Mouse (Mus musculus): ENCODE results near the gene Vmp1. TPM values are rescaled to one million over a fixed set of nuclear protein-coding genes. Genes with fewer than 3 reads are reported as not detected.

Vmp1 gene
- polyA plus RNA-seq, 2 experiments: 49.5 to 98.3 TPM

GRCm38 (mm10) chr11:86675520-86675919 is 8.1 kb downstream of the Vmp1 start:
- WGBS: 87% methylated on average over 4 of the region's 4 CpGs
- Histone ChIP-seq H3K4me3 (replicated peaks; ENCODE audit: low read length) (no peak overlapping the region), H3K27ac (replicated peaks; ENCODE audit: low read depth, low read length) (no peak overlapping the region), H3K9ac (ENCODE audit: low read depth, low read length, severe bottlenecking) (no peak overlapping the region), H3K4me2 (replicated peaks; ENCODE audit: low read depth, low read length, severe bottlenecking) (no peak overlapping the region), H3K9me3 (ENCODE audit: control insufficient read depth, low read length) (no peaks in the 10 kb centered on the region), H3K36me3 (ENCODE audit: control insufficient read depth, insufficient read depth, low read length) (0 out of 2 replicates have a peak, but pooled peaks cover 3% of the 10 kb centered on the region), H3K4me1 (ENCODE audit: control insufficient read depth, insufficient read depth, low read length) (no peaks in the 10 kb centered on the region), H3K27me3 (ENCODE audit: control insufficient read depth, insufficient read depth, low read length) (no peaks in the 10 kb centered on the region)
- DNase-seq (ENCODE audit: low spot score) (no peak), ATAC-seq (ENCODE audit: low FRiP score, low read depth) (no peak)
- no peak for TF ChIP-seq POLR2A (IDR thresholded peaks at IDR 0.05; ENCODE audit: borderline replicate concordance, extremely low read depth, insufficient read depth, insufficient read length)

GRCm38 (mm10) chr11:86672772-86673171 is 10.9 kb downstream of the Vmp1 start:
- Histone ChIP-seq H3K9ac (ENCODE audit: low read depth, low read length, severe bottlenecking) (no peak overlapping the region), H3K36me3 (ENCODE audit: control insufficient read depth, insufficient read depth, low read length) (0 out of 2 replicates have a peak, but pooled peaks cover 3% of the 10 kb centered on the region), H3K27ac (replicated peaks; ENCODE audit: low read depth, low read length) (no peak overlapping the region), H3K27me3 (ENCODE audit: control insufficient read depth, insufficient read depth, low read length) (no peaks in the 10 kb centered on the region), H3K4me1 (ENCODE audit: control insufficient read depth, insufficient read depth, low read length) (no peaks in the 10 kb centered on the region), H3K4me3 (replicated peaks; ENCODE audit: low read length) (no peak overlapping the region), H3K9me3 (ENCODE audit: control insufficient read depth, low read length) (no peaks in the 10 kb centered on the region), H3K4me2 (replicated peaks; ENCODE audit: low read depth, low read length, severe bottlenecking) (no peak overlapping the region)
- 85% methylated on average over 3 of the region's 3 CpGs for WGBS
- ATAC-seq (ENCODE audit: low FRiP score, low read depth) (no peak), DNase-seq (ENCODE audit: low spot score) (no peak)
- TF ChIP-seq POLR2A (IDR thresholded peaks at IDR 0.05; ENCODE audit: borderline replicate concordance, extremely low read depth, insufficient read depth, insufficient read length): no peak

GRCm38 (mm10) chr11:86671041-86671675 is 12.5 kb downstream of the Vmp1 start:
- 76% methylated on average over 3 of the region's 3 CpGs for WGBS
- Histone ChIP-seq H3K4me3 (replicated peaks; ENCODE audit: low read length) (no peak overlapping the region), H3K27ac (replicated peaks; ENCODE audit: low read depth, low read length) (no peak overlapping the region), H3K9ac (ENCODE audit: low read depth, low read length, severe bottlenecking) (no peak overlapping the region), H3K4me1 (ENCODE audit: control insufficient read depth, insufficient read depth, low read length) (no peaks in the 10 kb centered on the region), H3K4me2 (replicated peaks; ENCODE audit: low read depth, low read length, severe bottlenecking) (no peak overlapping the region), H3K27me3 (ENCODE audit: control insufficient read depth, insufficient read depth, low read length) (no peaks in the 10 kb centered on the region), H3K9me3 (ENCODE audit: control insufficient read depth, low read length) (no peaks in the 10 kb centered on the region), H3K36me3 (ENCODE audit: control insufficient read depth, insufficient read depth, low read length) (0 out of 2 replicates have a peak, but pooled peaks cover under 1% of the 10 kb centered on the region)
- TF ChIP-seq POLR2A (IDR thresholded peaks at IDR 0.05; ENCODE audit: borderline replicate concordance, extremely low read depth, insufficient read depth, insufficient read length): no peak
- no peak for ATAC-seq (ENCODE audit: low FRiP score, low read depth)
- no peak for DNase-seq (ENCODE audit: low spot score)

GRCm38 (mm10) chr11:86668169-86668568 is 15.5 kb downstream of the Vmp1 start:
- no peaks in the 10 kb centered on the region for H3K27me3 ChIP-seq (ENCODE audit: control insufficient read depth, insufficient read depth, low read length)
- ATAC-seq (ENCODE audit: low FRiP score, low read depth): no peak

GRCm38 (mm10) chr11:86667553-86667952 is 16.1 kb downstream of the Vmp1 start:
- TF ChIP-seq POLR2A (IDR thresholded peaks at IDR 0.05; ENCODE audit: borderline replicate concordance, extremely low read depth, insufficient read depth, insufficient read length): no peak
- H3K27ac ChIP-seq (replicated peaks; ENCODE audit: low read depth, low read length): no peak overlapping the region
- H3K4me3 ChIP-seq (replicated peaks; ENCODE audit: low read length): no peak overlapping the region
- no peaks in the 10 kb centered on the region for H3K4me1 ChIP-seq (ENCODE audit: control insufficient read depth, insufficient read depth, low read length)
- H3K27me3 ChIP-seq (ENCODE audit: control insufficient read depth, insufficient read depth, low read length): no peaks in the 10 kb centered on the region
- H3K36me3 ChIP-seq (ENCODE audit: control insufficient read depth, insufficient read depth, low read length): peaks cover 26% of the 10 kb centered on the region
- no peaks in the 10 kb centered on the region for H3K9me3 ChIP-seq (ENCODE audit: control insufficient read depth, low read length)
- H3K9ac ChIP-seq (ENCODE audit: low read depth, low read length, severe bottlenecking): no peak overlapping the region
- ATAC-seq (ENCODE audit: low FRiP score, low read depth): no peak
- H3K4me2 ChIP-seq (replicated peaks; ENCODE audit: low read depth, low read length, severe bottlenecking): no peak overlapping the region
- WGBS: 92% methylated on average over 2 of the region's 2 CpGs
- DNase-seq (ENCODE audit: low spot score): no peak

More at GRCm38 (mm10) chr11:86668169-86668568, 15.5 kb downstream of the Vmp1 start:
- H3K36me3 ChIP-seq (ENCODE audit: control insufficient read depth, insufficient read depth, low read length): peaks cover 22% of the 10 kb centered on the region
- no peak for TF ChIP-seq POLR2A (IDR thresholded peaks at IDR 0.05; ENCODE audit: borderline replicate concordance, extremely low read depth, insufficient read depth, insufficient read length)
- no peak overlapping the region for H3K4me2 ChIP-seq (replicated peaks; ENCODE audit: low read depth, low read length, severe bottlenecking)
- DNase-seq (ENCODE audit: low spot score): no peak
- H3K9ac ChIP-seq (ENCODE audit: low read depth, low read length, severe bottlenecking): no peak overlapping the region
- no peak overlapping the region for H3K4me3 ChIP-seq (replicated peaks; ENCODE audit: low read length)
- no peak overlapping the region for H3K27ac ChIP-seq (replicated peaks; ENCODE audit: low read depth, low read length)
- H3K4me1 ChIP-seq (ENCODE audit: control insufficient read depth, insufficient read depth, low read length): no peaks in the 10 kb centered on the region
- 92% methylated on average over 3 of the region's 3 CpGs for WGBS
- H3K9me3 ChIP-seq (ENCODE audit: control insufficient read depth, low read length): no peaks in the 10 kb centered on the region
